Mouse (Mus musculus): ENCODE results near the gene Dlg2.

The Dlg2 gene

DNA sequence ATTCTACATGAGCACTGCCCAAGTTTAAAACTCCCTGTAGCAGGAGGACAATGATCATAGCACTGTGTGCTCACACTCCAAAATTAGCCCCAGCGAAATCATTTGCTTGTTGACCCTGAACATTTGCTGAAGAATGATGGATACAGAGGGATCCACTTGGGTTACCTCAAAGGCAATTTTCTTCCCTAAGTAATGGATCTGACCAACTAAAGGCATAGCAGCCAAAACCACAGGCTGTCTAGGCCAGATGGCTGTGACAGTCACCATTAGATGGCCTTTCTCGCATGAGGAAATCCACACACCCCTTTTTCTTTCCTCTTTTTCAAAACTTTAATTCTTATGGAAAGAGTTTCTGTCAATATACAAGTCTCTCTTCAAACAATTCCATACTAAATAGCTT, 2003.3 kb downstream of the Dlg2 start:
- POLR2A ChIA-PET: no interaction called here
- CTCF ChIA-PET: no interaction called here

DNA sequence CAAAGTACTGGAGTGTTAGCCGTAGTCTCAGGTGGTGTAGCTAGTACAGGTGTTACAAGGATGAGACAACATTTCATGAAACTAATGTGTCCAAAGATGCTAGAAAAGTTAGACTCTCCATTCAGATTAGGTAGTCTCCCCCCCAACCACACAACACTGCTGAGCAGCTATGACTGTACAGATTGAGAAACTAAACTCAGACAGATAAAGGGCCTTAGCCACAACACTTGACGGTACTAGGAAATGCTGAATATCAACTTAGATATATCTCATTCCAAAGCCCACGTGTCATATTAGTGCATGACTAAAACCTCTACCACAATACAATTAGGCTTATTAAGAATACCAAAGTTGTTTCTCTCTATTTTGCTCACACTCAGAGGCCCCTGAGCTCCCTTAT, 2006.9 kb downstream of the Dlg2 start:
- POLR2A ChIA-PET: interaction anchor here in 1 of 4 experiments (0.6 kb wide), 1 partner anchor 12 kb away, joined by 3 read pairs; no protein-coding TSS in a partner anchor
- CTCF ChIA-PET: interaction anchor here in 3 of 4 experiments (0.6 to 1.2 kb wide), 4 partner anchors 37 to 985 kb away, joined by 3 to 6 read pairs (median 3); no protein-coding TSS in a partner anchor

DNA sequence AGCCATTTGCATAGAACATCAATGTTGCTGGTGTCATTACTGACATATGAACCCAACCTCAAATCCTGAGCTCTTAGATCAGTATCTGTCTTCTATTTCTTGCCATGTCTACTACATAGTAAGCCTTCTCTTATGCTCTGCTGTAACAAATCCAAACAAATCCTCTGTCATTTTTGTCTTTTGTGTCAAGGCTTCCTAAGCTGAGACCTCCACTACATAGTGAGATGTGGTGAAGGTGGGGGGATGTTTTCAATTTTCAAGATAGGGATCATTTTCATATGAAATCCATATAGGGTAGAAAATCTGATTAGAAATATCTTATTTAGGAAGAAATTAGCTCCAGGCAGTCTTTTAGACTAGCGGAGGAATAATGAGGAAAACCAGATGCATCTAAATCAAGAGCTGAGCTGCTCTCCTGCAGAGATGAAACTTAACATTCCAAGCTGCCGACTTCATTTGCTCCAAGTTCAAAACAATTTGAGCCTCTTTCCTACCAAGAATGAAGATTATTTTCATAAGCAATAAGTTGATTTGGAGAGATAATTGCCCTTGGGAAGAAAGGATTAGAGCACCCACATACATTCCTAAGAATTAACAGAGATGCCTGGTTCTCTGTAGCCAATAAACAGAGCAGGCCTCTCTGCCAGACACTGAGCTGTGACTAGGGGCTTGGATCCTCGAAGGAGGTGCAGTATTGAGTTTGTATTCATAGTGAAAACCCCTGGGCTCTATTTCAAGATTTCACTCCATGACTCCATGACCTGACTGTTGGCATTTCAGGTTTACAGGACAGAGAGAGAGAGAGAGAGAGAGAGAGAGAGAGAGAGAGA, 2009.6 kb downstream of the Dlg2 start:
- CTCF ChIA-PET: no interaction called here
- POLR2A ChIA-PET: interaction anchor here in 1 of 4 experiments (1.6 kb wide), 1 partner anchor 389 kb away, joined by 4 read pairs; no protein-coding TSS in a partner anchor

GRCm38 (mm10) chr7:92486878-92487277, 2010.4 kb downstream of the Dlg2 start:
- CTCF ChIA-PET: no interaction called here
- POLR2A ChIA-PET: interaction anchor here in 1 of 4 experiments (1.6 kb wide), 1 partner anchor 388 kb away, joined by 4 read pairs; no protein-coding TSS in a partner anchor

DNA sequence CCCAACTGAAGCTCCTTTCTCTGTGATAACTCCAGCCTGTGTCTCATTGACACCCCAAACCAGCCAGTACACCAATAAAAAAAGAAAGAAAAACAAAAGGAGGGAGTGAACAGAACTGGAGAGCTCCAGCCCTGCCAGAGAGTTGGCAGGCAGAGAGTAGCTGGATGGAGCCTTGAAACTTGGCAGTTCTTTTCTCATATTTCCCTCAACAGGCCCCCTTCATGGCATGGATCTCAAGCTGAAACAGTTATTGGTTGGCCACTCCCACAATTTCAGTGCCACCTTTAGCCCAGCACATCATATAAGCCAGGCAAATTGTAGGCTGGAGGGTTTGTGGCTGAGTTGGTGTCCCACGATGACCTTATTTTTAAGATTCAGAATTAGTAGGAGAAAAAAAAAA, 2015.8 kb downstream of the Dlg2 start:
- POLR2A ChIA-PET: no interaction called here
- CTCF ChIA-PET: no interaction called here

- CTCF ChIA-PET: no interaction called here
- POLR2A ChIA-PET: no interaction called here
Observed at GRCm38 (mm10) chr7:92493521-92493920, 2017.0 kb downstream of the Dlg2 start.

Measured in embryonic stem cell, embryonic (primary cell).